ENCODE assay signal across 8 mouse cellular contexts in the genomic region with DNA sequence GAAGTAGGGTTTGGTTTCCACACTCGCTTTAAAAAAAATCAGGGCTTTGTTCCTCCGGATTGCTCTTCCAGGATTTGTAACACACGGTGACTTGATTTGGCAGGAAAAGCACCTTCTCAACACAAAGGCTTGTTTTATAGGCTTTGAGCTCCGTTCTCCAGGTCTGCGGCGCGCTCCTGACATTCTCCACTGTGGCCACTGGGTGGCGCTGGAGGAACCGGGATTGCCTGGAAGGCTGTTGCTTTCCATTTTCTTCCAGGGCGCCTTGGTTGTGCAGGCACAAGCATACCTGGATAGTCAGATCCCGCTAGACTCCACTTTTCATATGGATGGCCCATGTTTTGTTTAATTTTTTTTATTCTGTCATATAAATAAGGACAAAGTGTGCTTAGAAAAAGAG. TPM values are rescaled to one million over a fixed set of nuclear protein-coding genes. Genes with fewer than 3 reads are reported as not detected.
DNase-seq lines count a peak whose midpoint lies in the region; ATAC-seq and TF ChIP-seq lines count a peak whose summit lies in the region.

No protein-coding gene starts in this region.

- DNase-seq in MEL (ENCODE audit: low read depth, low spot score) = peak; percentile 65
- peak; percentile 77 to 87 for DNase-seq in cerebellum, adult 18-20 months
- DNase-seq in forebrain, postnatal 0 days = peak; percentile 93
- peak; percentile 86 to 91 for DNase-seq in heart, postnatal 36 days
- DNase-seq in layer of hippocampus, adult 9-10 months (ENCODE audit: low spot score) = peak; percentile 88
- DNase-seq in lung, postnatal 14 days = peak; percentile 87
- peak; percentile 91 for DNase-seq in right cerebral cortex, adult 18-20 months
- DNase-seq in urinary bladder, adult 2 months (ENCODE audit: low spot score) = peak; percentile 74

- TF ChIP-seq EP300 in MEL (IDR thresholded peaks at IDR 0.05; ENCODE audit: low read depth in 1 of 2, low read length in 2 of 2) = no peak

- H3K36me3 ChIP-seq in MEL (ENCODE audit: control insufficient read depth in 1 of 2, insufficient read depth in 2 of 2, low read length in 2 of 2) = no peaks in the 10 kb centered on the region
- no peaks in the 10 kb centered on the region for H3K36me3 ChIP-seq in forebrain, postnatal 0 days (ENCODE audit: insufficient read depth)

- H3K79me2 ChIP-seq in MEL (ENCODE audit: control insufficient read depth, insufficient read depth, low read length, poor library complexity) = no peaks in the 10 kb centered on the region

- H3K4me2 ChIP-seq in forebrain, postnatal 0 days (ENCODE audit: low read depth) = peak overlapping the region; percentile 38

- H3K4me1 ChIP-seq in MEL (ENCODE audit: control insufficient read depth in 1 of 2, insufficient read depth in 2 of 2, low read length in 2 of 2) = no peaks in the 10 kb centered on the region
- H3K4me1 ChIP-seq in forebrain, postnatal 0 days (ENCODE audit: insufficient read depth) = no peaks in the 10 kb centered on the region

- no peak overlapping the region for H3K9ac ChIP-seq in MEL (ENCODE audit: control insufficient read depth, low read depth, low read length, poor library complexity, severe bottlenecking)
- H3K9ac ChIP-seq in forebrain, postnatal 0 days = no peak overlapping the region

- intact Hi-C loops in heart, postnatal 36 days (cut with DNase I) = loop anchor here (5.0 kb wide), 3 partner anchors 84 to 274 kb away; no protein-coding TSS in a partner anchor

- WGBS in forebrain, postnatal 0 days = 8% methylated on average over 11 of the region's 11 CpGs

- ATAC-seq in forebrain, postnatal 0 days = peak; percentile 87

- H3K27ac ChIP-seq in MEL (ENCODE audit: control insufficient read depth, low read depth, low read length) = no peak overlapping the region
- H3K27ac ChIP-seq in forebrain, postnatal 0 days (ENCODE audit: low read depth, low read length) = no peak overlapping the region

- H3K27me3 ChIP-seq in MEL (ENCODE audit: control insufficient read depth in 1 of 2, insufficient read depth in 2 of 2, low read length in 2 of 2) = no peaks in the 10 kb centered on the region; a peak in 1 of 4 replicates
- no peaks in the 10 kb centered on the region; the same call in 1 of the 2 replicates for H3K27me3 ChIP-seq in forebrain, postnatal 0 days (ENCODE audit: insufficient read depth, low read length)

- TF ChIP-seq RAD21 in MEL (IDR thresholded peaks at IDR 0.05; ENCODE audit: low read depth, low read length) = peak; percentile 83

- TF ChIP-seq POLR2A in MEL (IDR thresholded peaks at IDR 0.05; ENCODE audit: control insufficient read depth in 1 of 2, insufficient read depth in 1 of 2, low read depth in 1 of 2, low read length in 2 of 2, poor library complexity in 1 of 2) = no peak

- TF ChIP-seq CTCF in MEL (IDR thresholded peaks at IDR 0.05 in 2 of 3, conservative IDR thresholded peaks at IDR 0.05 in 1 of 3; ENCODE audit: control insufficient read depth in 1 of 3, insufficient read depth in 1 of 3, low read depth in 2 of 3, low read length in 3 of 3, poor library complexity in 1 of 3, severe bottlenecking in 1 of 3) = peak; percentile 78 to 98 (median 90)
- peak; percentile 95 for TF ChIP-seq CTCF in forebrain, postnatal 0 days (IDR thresholded peaks at IDR 0.05; ENCODE audit: low read depth)

- no peak overlapping the region for H3K4me3 ChIP-seq in MEL (ENCODE audit: control insufficient read depth in 1 of 2, insufficient read depth in 1 of 2, low read depth in 2 of 2, low read length in 2 of 2)
- 0 out of 2 replicates have a peak overlapping the region, but pooled peaks have one; percentile 9 for H3K4me3 ChIP-seq in forebrain, postnatal 0 days (ENCODE audit: low read depth, low read length)

- no peaks in the 10 kb centered on the region for H3K9me3 ChIP-seq in MEL (replicated peaks; ENCODE audit: insufficient read depth, low read length)
- H3K9me3 ChIP-seq in forebrain, postnatal 0 days (ENCODE audit: low read length) = no peaks in the 10 kb centered on the region

TF ChIP-seq in MEL, 35 proteins besides CTCF, POLR2A, EP300 and RAD21:
- peak; percentile 24; the same call in 1 of the 2 replicates for TF ChIP-seq SIN3A (IDR thresholded peaks at IDR 0.05; ENCODE audit: low read length)
- TF ChIP-seq USF1 (IDR thresholded peaks at IDR 0.05; ENCODE audit: low read depth, low read length) = no peak
- no peak for TF ChIP-seq E2F4 (IDR thresholded peaks at IDR 0.05; ENCODE audit: borderline replicate concordance, low read depth, low read length)
- no peak for TF ChIP-seq ETS1 (IDR thresholded peaks at IDR 0.05; ENCODE audit: low read depth, low read length)
- TF ChIP-seq POLR2AphosphoS2 (IDR thresholded peaks at IDR 0.05; ENCODE audit: low read length) = no peak
- TF ChIP-seq GATA1 (IDR thresholded peaks at IDR 0.05; ENCODE audit: low read depth, low read length) = no peak
- no peak for TF ChIP-seq MYB (IDR thresholded peaks at IDR 0.05; ENCODE audit: low read depth, low read length)
- TF ChIP-seq CHD2 (IDR thresholded peaks at IDR 0.05; ENCODE audit: low read length) = no peak
- TF ChIP-seq SMC3 (IDR thresholded peaks at IDR 0.05; ENCODE audit: low read depth, low read length) = peak; percentile 84
- TF ChIP-seq JUND (IDR thresholded peaks at IDR 0.05; ENCODE audit: low read depth, low read length) = no peak
- TF ChIP-seq ZKSCAN1 (IDR thresholded peaks at IDR 0.05; ENCODE audit: low read depth, low read length) = no peak
- TF ChIP-seq ELF1 (IDR thresholded peaks at IDR 0.05; ENCODE audit: low read depth, low read length) = no peak
- TF ChIP-seq ZC3H11A (IDR thresholded peaks at IDR 0.05; ENCODE audit: low read depth, low read length) = peak; percentile 72
- TF ChIP-seq HCFC1 (IDR thresholded peaks at IDR 0.05; ENCODE audit: low read depth, low read length) = no peak
- TF ChIP-seq MEF2A (IDR thresholded peaks at IDR 0.05; ENCODE audit: extremely low read depth, insufficient replicate concordance, low read depth, low read length, poor library complexity, severe bottlenecking) = no peak
- TF ChIP-seq MAFK (IDR thresholded peaks at IDR 0.05; ENCODE audit: borderline replicate concordance, low read depth, low read length) = no peak
- TF ChIP-seq MYC (IDR thresholded peaks at IDR 0.05; ENCODE audit: low read depth, low read length) = no peak

RNA-seq across cellular contexts. Expression of gene Cdkn2aip, which starts 29.7 kb away (rescaled TPM):
- total RNA-seq in MEL (2012; rRNA removed) = 12.4 and 14.1 TPM in 2 replicates
- polyA plus RNA-seq in MEL (2012; ENCODE audit: insufficient read depth in 1 of 2, insufficient read length in 2 of 2, low read depth in 1 of 2, low replicate concordance in 2 of 2, missing spikeins in 1 of 2) = 100 to 1,000 TPM in 1 of 2 experiments, 10 to 100 TPM in 1; 13.5 to 101 TPM
- 29.5 and 31.1 TPM in 2 replicates for total RNA-seq in forebrain, postnatal 0 days (2014; rRNA removed)
- polyA plus RNA-seq in forebrain, postnatal 0 days (2015; fragmentation: Nextera tagmentation; extraction: Ambion mirVana) = 24.0 and 24.4 TPM in 2 replicates
- 1 to 10 TPM; 9.8 TPM for total RNA-seq in heart, postnatal 36 days (2021)
- 11.3 and 14.2 TPM in 2 replicates for polyA plus RNA-seq in urinary bladder, adult 2 months (2012; rRNA removed)
